Mouse (Mus musculus) retina, adult 2 months (tissue): Measurements from ENCODE around the gene Npas3.

Experiments used
- DNase-seq: peaks from one replicate; pipeline ENCODE4 v3.0.0-alpha.2; 2012; ENCODE audit warnings: low read depth, low spot score

Gene Npas3

GRCm38 (mm10) chr12:53862281-53862680, 613.8 kb downstream of the Npas3 start:
- no peak for DNase-seq

DNA sequence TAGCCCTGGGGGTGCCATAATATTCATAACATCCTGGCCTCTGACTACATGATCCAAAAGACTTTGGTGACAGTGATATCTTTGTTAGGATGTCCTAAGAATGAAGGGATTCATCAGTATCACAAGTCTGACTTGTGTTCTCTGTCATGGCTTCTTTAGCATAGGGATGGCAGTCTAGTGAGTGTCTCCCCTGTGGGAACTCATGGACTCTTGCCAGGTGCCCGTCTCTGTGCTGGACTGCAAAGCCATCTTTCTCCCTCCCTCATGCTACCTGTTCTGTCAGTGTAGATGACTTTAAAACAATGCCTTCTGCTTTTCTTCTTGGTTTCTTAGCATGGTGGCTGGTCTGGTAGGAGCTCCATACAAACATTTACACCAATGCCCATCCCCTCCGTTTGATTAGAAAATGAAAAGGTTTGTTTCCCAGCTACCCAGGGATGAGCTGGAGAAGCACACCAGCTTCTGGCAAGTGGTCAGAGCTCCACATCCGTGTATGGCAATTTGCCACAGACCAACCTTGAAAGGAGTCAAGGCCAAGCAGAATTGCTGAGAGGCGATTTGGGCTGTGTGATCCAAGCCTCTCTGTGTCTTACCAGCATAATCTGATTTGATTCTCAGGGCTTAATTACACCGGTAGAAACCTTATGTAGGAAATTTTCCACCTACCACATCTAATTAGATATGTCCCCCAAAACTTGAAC, 616.1 kb downstream of the Npas3 start:
- DNase-seq: no peak

GRCm38 (mm10) chr12:53865691-53866090, 617.2 kb downstream of the Npas3 start:
- DNase-seq: no peak

- no peak for DNase-seq
Observed at GRCm38 (mm10) chr12:53869981-53870380, 621.5 kb downstream of the Npas3 start.

DNA sequence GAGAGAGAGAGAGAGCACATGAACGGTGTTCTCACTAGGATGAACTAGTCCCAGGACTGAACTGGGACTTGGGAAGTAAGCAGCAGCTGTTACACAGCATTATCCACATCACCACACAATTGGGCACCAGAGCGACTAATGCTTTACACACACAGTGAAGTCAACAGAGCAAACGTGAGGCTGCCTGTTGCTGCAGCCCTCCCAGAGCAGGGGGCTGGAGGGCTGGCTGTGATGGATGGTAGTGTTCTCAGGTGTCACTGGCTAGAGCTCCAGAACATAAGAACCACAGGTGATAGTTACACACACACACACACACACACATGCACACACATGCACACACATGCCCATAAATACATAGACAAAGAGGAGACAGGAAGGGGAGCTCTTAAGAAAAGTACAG, 626.7 kb downstream of the Npas3 start:
- DNase-seq: no peak

DNA sequence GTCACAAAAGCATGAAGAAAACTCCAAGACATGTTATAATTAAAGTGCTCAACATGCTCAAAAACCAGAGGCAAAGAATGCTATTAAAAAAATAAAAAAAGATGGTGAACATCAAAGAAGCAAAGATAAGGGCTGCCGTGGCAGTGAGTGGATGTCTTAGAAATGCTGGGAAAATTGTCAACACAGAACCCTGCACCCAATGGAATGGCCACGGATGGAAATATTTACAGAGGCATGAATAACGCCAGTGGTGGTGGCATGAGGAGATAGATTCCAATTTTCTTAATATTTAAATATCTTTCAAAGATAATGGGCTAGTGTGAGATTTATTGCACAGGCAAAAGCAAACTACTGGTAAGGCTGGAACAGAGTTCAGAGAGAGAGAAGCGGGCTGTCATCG, 628.2 kb downstream of the Npas3 start:
- DNase-seq: no peak

GRCm38 (mm10) chr12:53881684-53882083, 633.2 kb downstream of the Npas3 start:
- DNase-seq: no peak

DNA sequence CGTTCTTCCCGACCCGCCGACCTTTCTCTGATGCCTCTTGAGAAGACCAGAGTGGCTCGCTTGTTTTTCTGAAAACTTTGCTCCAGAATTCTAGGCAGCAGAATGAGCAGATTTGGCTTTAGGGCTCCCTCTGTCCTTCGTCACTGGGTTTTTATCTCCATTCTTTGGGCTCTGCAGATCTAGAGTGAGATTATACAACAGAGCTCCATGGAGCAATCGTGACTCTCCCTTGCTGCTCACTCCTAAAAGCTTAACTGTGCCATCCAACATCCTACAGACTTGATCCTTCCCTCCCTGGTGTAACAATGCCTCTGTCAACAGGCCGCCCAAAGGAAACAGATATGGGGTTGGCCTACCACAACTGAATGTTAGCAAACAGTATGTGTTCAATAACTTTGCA, 634.4 kb downstream of the Npas3 start:
- no peak for DNase-seq

DNA sequence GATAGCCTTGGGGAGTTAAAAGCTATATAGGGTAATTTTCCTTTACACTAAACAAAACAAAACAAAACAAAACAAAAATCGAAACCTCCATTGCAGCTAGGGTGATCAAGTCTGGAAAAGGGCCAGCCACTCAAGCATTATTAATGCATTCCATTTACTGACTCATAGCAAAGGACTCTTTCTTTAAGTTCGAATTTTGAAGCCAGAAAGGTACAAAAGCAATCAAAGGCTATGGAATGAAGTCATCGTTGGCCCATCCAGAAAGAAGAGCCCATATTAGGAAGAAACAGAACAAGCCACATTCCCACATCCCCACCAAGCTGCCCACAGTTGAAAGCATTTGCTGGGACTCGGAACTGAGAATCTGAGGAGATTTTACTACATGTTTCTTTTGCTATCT, 640.1 kb downstream of the Npas3 start:
- DNase-seq: no peak

DNA sequence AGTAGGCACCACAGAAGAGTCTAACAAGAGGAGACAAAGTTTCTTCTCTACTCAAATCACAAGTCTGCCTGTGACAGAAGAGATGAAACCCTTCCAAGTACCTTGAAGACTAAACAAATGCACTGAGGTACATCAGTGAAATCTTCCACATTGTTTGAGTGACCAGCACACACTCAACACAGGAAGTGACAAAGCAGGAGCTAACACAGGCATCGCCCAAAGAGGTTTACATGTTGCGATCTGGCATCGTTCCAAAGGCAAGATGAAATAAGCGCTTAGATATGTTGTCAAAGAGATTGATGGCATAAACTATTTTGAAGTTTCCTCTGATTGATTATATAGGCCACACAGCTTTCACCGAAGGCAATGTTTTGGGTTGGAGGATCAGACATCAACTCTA, 647.4 kb downstream of the Npas3 start:
- DNase-seq: no peak

DNA sequence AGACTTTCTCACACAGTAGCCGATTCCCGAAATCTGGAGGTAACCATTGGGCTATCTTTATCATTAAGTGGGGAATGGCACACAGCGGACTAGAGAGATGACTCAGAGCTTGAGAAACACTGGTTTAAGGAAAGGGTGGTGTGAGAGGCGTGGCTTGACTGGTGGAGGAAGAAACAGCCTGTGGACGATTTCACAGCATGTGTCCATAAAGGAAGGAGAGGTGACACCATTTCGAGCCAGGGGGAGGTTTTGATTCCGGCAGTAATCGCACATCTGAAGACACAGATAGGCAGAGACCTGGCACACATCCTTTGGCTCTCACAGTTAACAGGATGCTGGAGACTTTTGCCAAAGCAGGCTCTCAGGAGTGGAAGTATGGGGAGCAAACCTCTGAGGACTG, 660.3 kb downstream of the Npas3 start:
- DNase-seq: no peak

DNA sequence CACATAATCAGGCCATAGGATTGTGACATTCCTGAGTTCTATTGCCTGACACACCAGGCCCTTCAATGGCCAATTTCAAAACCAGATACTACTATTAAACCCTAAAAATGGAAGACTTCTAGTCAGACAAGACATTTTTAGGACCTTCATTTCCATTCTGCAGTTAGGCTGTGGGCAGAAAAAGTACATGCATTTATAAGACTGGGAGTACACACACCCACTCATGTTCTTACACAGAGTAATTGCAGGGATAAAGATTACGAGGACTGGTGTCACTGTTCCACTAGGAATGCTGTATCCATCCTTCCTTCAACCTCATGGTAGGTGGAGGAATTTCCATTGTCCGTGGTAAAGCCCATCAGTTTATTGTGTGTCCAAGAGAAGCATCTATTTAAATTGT, 661.7 kb downstream of the Npas3 start:
- no peak for DNase-seq

DNA sequence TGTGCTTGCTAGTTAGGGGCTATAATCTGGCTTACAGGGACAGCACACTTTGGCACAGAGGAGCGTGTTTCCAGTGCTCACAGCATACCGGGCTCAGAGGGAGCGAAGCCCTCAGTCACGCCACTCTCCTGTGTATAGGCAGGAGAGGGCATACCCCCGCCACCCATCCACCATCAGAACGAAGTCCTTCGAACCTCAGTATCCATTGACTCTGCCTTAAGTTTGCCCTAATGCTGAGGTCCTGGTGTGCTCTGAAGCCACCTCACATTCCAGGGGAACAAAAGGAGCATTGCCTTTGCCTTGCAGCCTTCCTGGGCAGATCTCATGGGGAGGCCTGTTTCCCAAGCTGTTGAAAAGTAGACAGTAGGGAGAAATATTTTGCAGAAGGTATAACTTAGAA, 673.7 kb downstream of the Npas3 start:
- no peak for DNase-seq

DNA sequence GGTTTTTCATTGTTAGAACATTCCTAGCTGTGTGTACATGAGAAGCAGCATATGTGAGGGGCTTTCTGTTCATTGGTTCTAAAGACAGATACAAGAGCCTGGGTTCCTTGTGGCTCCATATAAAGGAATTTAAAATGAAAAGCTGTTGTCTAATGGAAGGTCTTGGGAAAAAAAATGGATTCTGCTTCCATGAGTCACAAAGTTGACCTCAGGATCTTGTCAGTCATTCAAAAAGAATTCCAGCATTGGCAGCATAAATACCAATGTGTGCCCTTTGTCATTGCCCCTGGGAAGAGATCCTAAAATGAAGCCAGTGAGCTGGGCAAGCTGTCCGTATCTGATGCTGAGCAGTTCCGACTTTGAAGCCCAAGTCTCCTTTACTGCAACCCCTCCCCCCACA, 700.3 kb downstream of the Npas3 start:
- DNase-seq: no peak

- no peak for DNase-seq
Observed at GRCm38 (mm10) chr12:53962004-53962403, 713.5 kb downstream of the Npas3 start.

DNA sequence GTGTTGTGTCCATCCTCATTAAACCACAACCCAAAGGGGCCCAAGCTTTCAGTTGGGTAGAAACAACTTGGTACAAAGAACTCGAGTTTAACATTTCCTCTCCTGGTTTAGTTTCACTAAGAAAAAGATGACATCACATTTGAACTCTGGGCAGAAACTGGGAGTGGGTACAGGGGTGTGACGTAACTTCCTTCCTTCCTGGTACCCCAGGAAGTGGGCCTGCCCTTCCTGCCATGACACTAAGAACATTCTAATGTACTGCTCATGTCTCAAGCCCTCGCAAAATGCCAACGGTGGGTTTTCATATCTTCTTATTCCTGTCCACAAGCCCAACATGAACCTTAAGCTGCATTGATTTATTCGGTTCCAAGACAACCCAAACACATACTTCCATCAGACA, 715.1 kb downstream of the Npas3 start:
- no peak for DNase-seq

DNA sequence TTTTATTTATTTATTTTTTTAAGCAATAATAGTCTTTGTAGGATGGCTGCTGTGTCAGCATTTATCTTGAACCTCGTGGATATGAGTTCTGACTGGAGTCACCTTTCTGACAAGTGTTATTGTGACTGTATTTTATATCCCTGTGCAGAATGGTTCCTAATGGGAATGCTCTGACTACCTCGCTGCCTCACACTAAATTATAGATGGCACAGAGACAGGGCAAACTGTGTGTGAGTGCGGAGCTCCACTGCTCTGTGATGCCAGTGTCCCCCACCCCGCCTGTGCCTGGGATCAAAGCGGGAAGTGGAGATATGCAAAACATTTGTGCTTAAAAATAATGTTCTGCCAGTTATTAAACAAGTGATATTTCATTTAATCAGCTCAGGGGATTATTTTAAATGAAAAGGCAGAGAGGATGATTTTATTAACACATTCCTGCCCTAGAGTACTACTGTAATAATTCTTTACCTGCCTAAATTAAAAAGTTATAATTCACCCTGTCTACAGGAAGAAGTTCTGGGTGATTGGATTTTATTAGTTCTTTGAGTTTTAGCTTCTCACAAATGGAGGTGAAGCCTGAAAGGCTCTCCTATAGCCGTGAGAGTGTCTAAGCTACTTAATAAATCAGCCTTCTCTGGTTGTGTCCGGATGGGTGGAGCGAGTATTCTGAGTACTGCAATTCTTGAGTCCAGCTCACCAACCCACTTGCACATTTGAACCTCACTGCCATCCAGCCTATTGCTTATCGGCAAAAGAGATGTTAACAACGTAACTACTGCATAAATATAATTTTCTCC, 721.1 kb downstream of the Npas3 start:
- no peak for DNase-seq

DNA sequence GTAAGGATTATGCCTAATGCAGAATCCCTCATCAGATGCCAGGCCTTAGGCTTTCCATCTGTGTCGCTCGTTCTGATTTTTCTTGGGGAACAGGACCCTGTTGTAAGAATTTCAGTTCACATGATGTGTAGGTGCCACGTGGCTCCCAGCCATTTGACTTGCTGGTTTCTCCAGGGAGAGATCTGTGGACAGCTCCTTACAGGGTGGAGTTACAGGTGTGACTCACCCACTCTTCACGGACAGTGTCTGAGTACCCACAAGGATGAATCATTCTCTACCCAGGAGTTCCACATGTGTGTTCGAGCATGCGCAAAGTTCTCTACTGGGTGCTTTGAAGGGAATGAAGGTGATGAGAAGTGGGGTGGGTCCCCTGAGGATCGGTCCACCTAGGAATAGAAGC, 722.2 kb downstream of the Npas3 start:
- no peak for DNase-seq

- DNase-seq: no peak
Observed at GRCm38 (mm10) chr12:53973414-53973813, 724.9 kb downstream of the Npas3 start.

GRCm38 (mm10) chr12:53981575-53982507, 733.4 kb downstream of the Npas3 start:
- DNase-seq: no peak

DNA sequence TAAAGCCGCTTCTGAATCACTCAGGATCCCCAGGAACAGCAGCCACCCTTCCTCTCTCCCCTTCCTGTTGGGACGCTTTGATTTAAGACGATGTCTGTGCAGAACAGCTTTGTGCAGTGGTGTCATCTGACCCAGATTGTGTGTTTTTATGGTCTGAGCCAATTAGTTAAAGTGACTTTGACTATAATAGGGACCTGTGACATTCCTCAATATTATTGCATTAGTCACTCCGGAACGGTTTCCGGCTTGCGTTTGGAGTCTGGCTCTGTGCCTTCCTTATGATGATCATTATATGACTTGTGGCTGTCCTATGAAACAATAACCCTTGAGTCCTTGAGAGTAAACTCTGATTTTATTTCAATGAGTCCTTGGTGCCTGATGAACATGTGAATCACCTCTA, 735.5 kb downstream of the Npas3 start:
- no peak for DNase-seq
